Mouse (Mus musculus) kidney, postnatal 0 days (tissue): ENCODE measurements around the gene Naa80. TPM values are rescaled to one million over a fixed set of nuclear protein-coding genes. Genes with fewer than 3 reads are reported as not detected.
"Not testable (repeated sequence)": the region's sequence is repeated elsewhere in the genome, so short reads cannot be mapped to it uniquely, and the experiment has no call there.

Experiments used
- ATAC-seq: fragments of 200-750 bp; cut with Nextera tagmentation; replicated peaks from 2 replicates; pipeline ENCODE4 v1.8.0; 2017; ENCODE audit warnings: low read depth, moderate number of reproducible peaks, moderate TSS enrichment, moderate library complexity; ENCODE audit not compliant: low FRiP score
- DNase-seq: peaks from one replicate; pipeline ENCODE4 v3.0.0-alpha.2; 2016; ENCODE audit warnings: low spot score
- H3K27ac ChIP-seq: fragments of 300-500 bp; sonication (generic); 2 replicates; pipeline ENCODE4 v1.5.1; 2014; ENCODE audit warnings: mild to moderate bottlenecking
- H3K27me3 ChIP-seq: fragments of 300-500 bp; sonication (generic); 2 replicates; pipeline ENCODE4 v1.6.1; 2014; ENCODE audit warnings: low read length, mixed read lengths; ENCODE audit not compliant: insufficient read depth
- H3K36me3 ChIP-seq: fragments of 300-500 bp; sonication (generic); 2 replicates; pipeline ENCODE4 v1.6.1; 2014; ENCODE audit warnings: low read length, mixed read lengths; ENCODE audit not compliant: insufficient read depth
- H3K4me1 ChIP-seq: fragments of 300-500 bp; sonication (generic); replicated peaks from 2 replicates; pipeline ENCODE4 v1.6.1; 2014; ENCODE audit warnings: antibody characterized with exemption, low read length, mixed read lengths; ENCODE audit not compliant: insufficient read depth
- H3K4me2 ChIP-seq: fragments of 300-500 bp; sonication (generic); 2 replicates; pipeline ENCODE4 v1.6.1; 2014; ENCODE audit warnings: mild to moderate bottlenecking, low read length, moderate library complexity, mixed read lengths
- H3K4me3 ChIP-seq: fragments of 300-500 bp; sonication (generic); replicated peaks from 2 replicates; pipeline ENCODE4 v1.5.1; 2014; ENCODE audit warnings: low read depth, low read length
- H3K9ac ChIP-seq: fragments of 300-500 bp; sonication (generic); 2 replicates; pipeline ENCODE4 v1.6.1; 2014; ENCODE audit warnings: low read depth, low read length
- H3K9me3 ChIP-seq: fragments of 300-500 bp; sonication (generic); replicated peaks from 2 replicates; pipeline ENCODE4 v1.6.1; 2016; ENCODE audit warnings: low read length, inconsistent platforms, mixed read lengths
- CTCF ChIP-seq: IDR thresholded peaks from 2 replicates; pipeline ENCODE4 v1.5.1; 2016; ENCODE audit warnings: antibody characterized with exemption, low read depth, mild to moderate bottlenecking, moderate library complexity
- WGBS: fragments of 180-500 bp; shearing (Covaris S2); extraction: QIAGEN DNeasy Blood & Tissue Kit; methylation state at CpG from one replicate; pipeline ENCODE4 v1.1.7; 2014; 5-methylcytosine and 5-hydroxymethylcytosine counted together
- polyA plus RNA-seq: library from polyadenylated mRNA; unstranded; fragments of >200 nt; fragmentation: Nextera tagmentation; extraction: Ambion mirVana; gene quantifications from 2 replicates; pipeline ENCODE4 v1.2.1, GENCODE M21; 2015

Naa80 gene
- polyA plus RNA-seq, 1 experiment from 2014 or later: 22.3 TPM

DNA sequence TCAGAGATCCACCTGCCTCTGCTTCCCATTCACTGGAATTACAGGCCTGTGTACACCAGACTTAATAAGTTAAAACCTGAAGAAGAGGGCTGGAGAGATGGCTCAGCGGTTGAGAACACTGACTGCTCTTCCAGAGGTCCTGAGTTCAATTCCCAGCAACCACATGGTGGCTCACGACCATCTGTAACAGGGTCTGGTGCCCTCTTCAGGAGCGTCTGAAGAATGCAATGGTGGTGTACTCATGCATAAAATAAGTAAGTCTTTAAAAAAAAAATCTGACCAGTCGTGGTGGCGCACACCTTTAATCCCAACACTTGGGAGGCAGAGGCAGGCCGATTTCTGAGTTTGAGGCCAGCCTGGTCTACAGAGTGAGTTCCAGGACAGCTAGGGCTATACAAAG lies 4.9 kb upstream of the Naa80 start:
- 85% methylated on average over 6 of the region's 6 CpGs for WGBS
- not testable (repeated sequence) for ATAC-seq, H3K4me2 ChIP-seq, H3K27me3 ChIP-seq, H3K9ac ChIP-seq, H3K27ac ChIP-seq, H3K4me3 ChIP-seq, H3K9me3 ChIP-seq, DNase-seq
- Histone ChIP-seq H3K36me3 (peaks cover 25% of the 10 kb centered on the region), H3K4me1 (peaks cover 31% of the 10 kb centered on the region)
- peak; percentile 27; the same call in 1 of the 2 replicates for TF ChIP-seq CTCF

DNA sequence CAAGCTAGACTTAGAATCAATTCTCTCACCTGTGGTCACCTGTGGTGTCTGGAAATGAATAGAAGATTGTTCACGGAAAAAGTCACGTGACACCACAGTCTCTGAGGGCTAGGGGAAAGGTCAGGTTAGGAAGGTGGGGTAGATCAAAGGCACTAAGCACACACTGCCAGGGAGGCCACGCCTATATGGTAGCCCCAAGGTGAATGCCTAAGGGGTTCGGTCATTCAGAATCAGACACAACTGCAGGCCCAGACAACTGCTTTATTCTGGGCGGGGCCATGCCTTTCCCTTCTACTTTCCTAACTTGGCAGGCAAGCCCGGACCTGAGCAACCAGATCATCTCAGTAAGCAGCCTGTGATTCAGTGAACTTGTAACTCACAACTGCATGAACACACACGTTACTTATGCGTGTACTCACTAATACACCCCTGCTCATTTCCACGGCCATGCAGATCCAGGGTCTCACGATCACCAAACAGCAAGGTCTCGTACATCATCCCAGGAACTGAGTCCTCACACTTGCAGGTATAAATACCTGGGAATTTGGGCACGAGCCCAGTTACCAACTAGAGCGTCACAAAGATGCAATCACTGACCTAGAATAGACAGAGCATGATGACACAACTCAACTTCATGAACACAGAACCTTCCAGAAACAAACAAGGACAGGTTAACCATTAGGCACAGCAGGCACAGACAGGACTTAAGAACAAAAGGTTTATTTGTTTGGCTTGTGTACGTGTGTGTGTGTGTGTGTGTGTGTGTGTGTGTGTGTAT lies 2.9 kb upstream of the Naa80 start:
- Histone ChIP-seq H3K4me1 (peaks cover 24% of the 10 kb centered on the region), H3K4me2 (no peak overlapping the region), H3K9me3 (no peaks in the 10 kb centered on the region), H3K27ac (peak overlapping the region; percentile 70), H3K9ac (no peak overlapping the region), H3K4me3 (no peak overlapping the region), H3K27me3 (no peaks in the 10 kb centered on the region), H3K36me3 (peaks cover 25% of the 10 kb centered on the region)
- DNase-seq (no peak), ATAC-seq (no peak)
- WGBS: 77% methylated on average over 14 of the region's 14 CpGs
- no peak for TF ChIP-seq CTCF

- WGBS: 14% methylated on average over 16 of the region's 16 CpGs
- H3K4me3 ChIP-seq: peak within 1 kb of the TSS; percentile 27
- ATAC-seq: peak; percentile 67
- peak; percentile 94 for DNase-seq
- H3K27ac ChIP-seq: peak within 1 kb of the TSS; percentile 70
- H3K4me2 ChIP-seq: peak within 1 kb of the TSS; percentile 54
- peak within 1 kb of the TSS; percentile 40 for H3K9ac ChIP-seq
- H3K4me1 ChIP-seq: peaks cover 17% of the 10 kb centered on the region
- TF ChIP-seq CTCF: no peak
- no peaks in the 10 kb centered on the region for H3K9me3 ChIP-seq
- no peaks in the 10 kb centered on the region for H3K27me3 ChIP-seq
- peaks cover 24% of the 10 kb centered on the region for H3K36me3 ChIP-seq
These were observed 2.2 kb upstream of the Naa80 start, which contains the start of gene Hyal1 for GRCm38 (mm10) chr9:107576357-107577107. TSS of gene Hyal1 (plus strand) at chr9:107576927.

- no peak overlapping the region for H3K4me2 ChIP-seq
- 92% methylated on average over 10 of the region's 10 CpGs for WGBS
- ATAC-seq: no peak
- H3K4me3 ChIP-seq: no peak overlapping the region
- peaks cover 10% of the 10 kb centered on the region for H3K36me3 ChIP-seq
- no peak for TF ChIP-seq CTCF
- H3K9me3 ChIP-seq: no peaks in the 10 kb centered on the region
- no peak overlapping the region for H3K9ac ChIP-seq
- peaks cover 20% of the 10 kb centered on the region for H3K4me1 ChIP-seq
- no peak overlapping the region for H3K27ac ChIP-seq
- no peak for DNase-seq
- no peaks in the 10 kb centered on the region for H3K27me3 ChIP-seq
These were observed 816 bp upstream of the Naa80 start for GRCm38 (mm10) chr9:107577871-107578270.

DNA sequence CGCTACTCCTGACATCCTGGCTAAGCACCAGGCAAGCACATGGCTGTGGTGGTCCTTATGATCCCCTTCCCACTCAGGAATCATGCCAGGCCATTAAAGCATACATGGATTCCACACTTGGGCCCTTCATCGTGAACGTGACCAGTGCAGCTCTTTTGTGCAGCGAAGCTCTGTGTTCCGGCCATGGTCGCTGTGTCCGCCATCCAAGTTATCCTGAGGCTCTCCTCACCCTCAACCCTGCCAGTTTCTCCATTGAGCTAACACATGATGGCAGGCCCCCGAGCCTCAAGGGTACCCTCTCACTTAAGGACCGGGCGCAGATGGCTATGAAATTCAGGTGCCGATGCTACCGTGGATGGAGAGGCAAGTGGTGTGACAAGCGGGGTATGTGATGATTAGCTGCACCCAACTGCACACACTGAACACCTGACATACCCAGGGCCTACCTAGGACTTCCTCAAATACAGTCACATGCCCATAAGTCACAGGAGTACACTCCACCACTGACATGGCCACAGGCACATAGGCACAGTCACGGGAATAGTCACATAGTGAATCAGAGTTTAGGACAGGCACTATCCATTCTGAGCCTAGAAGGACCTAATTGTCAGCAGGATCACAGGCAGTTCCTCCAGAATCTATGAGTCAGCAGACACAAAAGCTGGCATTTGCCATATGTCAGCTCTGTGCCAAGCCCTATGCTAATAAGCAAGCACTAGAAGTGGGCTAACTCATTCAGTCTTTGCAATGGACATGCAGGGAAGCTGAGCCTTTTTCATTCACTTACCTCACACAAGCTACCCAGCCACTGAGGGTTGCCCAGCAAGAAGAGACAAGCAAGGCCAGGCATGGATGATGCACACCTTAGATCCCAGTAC lies 575 bp downstream of the Naa80 start:
- ATAC-seq (no peak), DNase-seq (no peak)
- no peaks in the 10 kb centered on the region for H3K9me3 ChIP-seq
- H3K27ac ChIP-seq: peak overlapping the region; percentile 96
- H3K4me3 ChIP-seq: no peak overlapping the region
- peaks cover 20% of the 10 kb centered on the region for H3K4me1 ChIP-seq
- H3K4me2 ChIP-seq: no peak overlapping the region
- no peak for TF ChIP-seq CTCF
- H3K36me3 ChIP-seq: peaks cover 12% of the 10 kb centered on the region; the same call in 1 of the 2 replicates
- 0 out of 2 replicates have a peak overlapping the region, but pooled peaks have one; percentile 8 for H3K9ac ChIP-seq
- no peaks in the 10 kb centered on the region for H3K27me3 ChIP-seq
- 94% methylated on average over 14 of the region's 14 CpGs for WGBS
